Mouse (Mus musculus) stomach, embryonic 15.5 days (tissue): ENCODE measurements around the gene Spag9. TPM values are rescaled to one million over a fixed set of nuclear protein-coding genes. Genes with fewer than 3 reads are reported as not detected.
"Not testable (repeated sequence)": the region's sequence is repeated elsewhere in the genome, so short reads cannot be mapped to it uniquely, and the experiment has no call there.

Experiments used
- ATAC-seq: fragments of 200-750 bp; cut with Nextera tagmentation; 2 replicates; pipeline ENCODE4 v1.8.0; 2017; ENCODE audit warnings: low read depth, moderate number of reproducible peaks, moderate TSS enrichment; ENCODE audit not compliant: insufficient read depth, low FRiP score
- H3K27ac ChIP-seq: fragments of 300-500 bp; sonication (generic); 2 replicates; pipeline ENCODE4 v1.5.1; 2015; ENCODE audit warnings: mild to moderate bottlenecking, inconsistent platforms
- H3K27me3 ChIP-seq: fragments of 300-500 bp; sonication (generic); replicated peaks from 2 replicates; pipeline ENCODE4 v1.6.1; 2015; ENCODE audit warnings: inconsistent platforms
- H3K36me3 ChIP-seq: fragments of 300-500 bp; sonication (generic); 2 replicates; pipeline ENCODE4 v1.6.1; 2015; ENCODE audit warnings: inconsistent platforms
- H3K4me1 ChIP-seq: fragments of 300-500 bp; sonication (generic); 2 replicates; pipeline ENCODE4 v1.6.1; 2015; ENCODE audit warnings: inconsistent platforms
- H3K4me2 ChIP-seq: fragments of 300-500 bp; sonication (generic); 2 replicates; pipeline ENCODE4 v1.6.1; 2015; ENCODE audit warnings: mild to moderate bottlenecking, inconsistent platforms
- H3K4me3 ChIP-seq: fragments of 300-500 bp; sonication (generic); replicated peaks from 2 replicates; pipeline ENCODE4 v1.5.1; 2015; ENCODE audit warnings: inconsistent platforms
- H3K9ac ChIP-seq: fragments of 300-500 bp; sonication (generic); 2 replicates; pipeline ENCODE4 v1.6.1; 2015; ENCODE audit warnings: inconsistent platforms
- H3K9me3 ChIP-seq: fragments of 300-500 bp; sonication (generic); 2 replicates; pipeline ENCODE4 v1.6.1; 2016; ENCODE audit warnings: inconsistent platforms
- WGBS: fragments of 180-500 bp; shearing (Covaris S2); methylation state at CpG from one replicate; pipeline ENCODE4 v1.1.7; 2015; 5-methylcytosine and 5-hydroxymethylcytosine counted together
- polyA plus RNA-seq: library from polyadenylated mRNA; unstranded; fragments of >200 nt; fragmentation: Nextera tagmentation; extraction: Ambion mirVana; gene quantifications from 2 replicates; pipeline ENCODE4 v1.2.1, GENCODE M21; 2015

Spag9 gene
- polyA plus RNA-seq, 1 experiment from 2014 or later: 45.6 TPM

- H3K36me3 ChIP-seq: no peaks in the 10 kb centered on the region
- WGBS: 81% methylated on average over 4 of the region's 4 CpGs
- ATAC-seq: no peak
- no peak overlapping the region for H3K27ac ChIP-seq
- H3K4me2 ChIP-seq: no peak overlapping the region
- no peak overlapping the region for H3K9ac ChIP-seq
- H3K4me3 ChIP-seq: no peak overlapping the region
- no peaks in the 10 kb centered on the region for H3K27me3 ChIP-seq
- no peaks in the 10 kb centered on the region for H3K9me3 ChIP-seq
- no peaks in the 10 kb centered on the region for H3K4me1 ChIP-seq
Observed at GRCm38 (mm10) chr11:94032084-94032483, 36.2 kb downstream of the Spag9 start.

GRCm38 (mm10) chr11:94032971-94033370 is 37.1 kb downstream of the Spag9 start:
- H3K4me3 ChIP-seq: no peak overlapping the region
- no peaks in the 10 kb centered on the region for H3K36me3 ChIP-seq
- H3K4me2 ChIP-seq: no peak overlapping the region
- H3K9me3 ChIP-seq: no peaks in the 10 kb centered on the region
- no peak overlapping the region for H3K27ac ChIP-seq
- ATAC-seq: no peak
- 55% methylated on average over 2 of the region's 2 CpGs for WGBS
- H3K27me3 ChIP-seq: no peaks in the 10 kb centered on the region
- no peaks in the 10 kb centered on the region for H3K4me1 ChIP-seq
- no peak overlapping the region for H3K9ac ChIP-seq

GRCm38 (mm10) chr11:94035974-94036373 is 40.1 kb downstream of the Spag9 start:
- ATAC-seq: no peak
- Histone ChIP-seq H3K9me3 (no peaks in the 10 kb centered on the region), H3K27ac (no peak overlapping the region), H3K4me2 (no peak overlapping the region), H3K4me1 (no peaks in the 10 kb centered on the region), H3K4me3 (no peak overlapping the region), H3K36me3 (no peaks in the 10 kb centered on the region), H3K9ac (no peak overlapping the region), H3K27me3 (no peaks in the 10 kb centered on the region)
- 41% methylated on average over 2 of the region's 2 CpGs for WGBS

- Histone ChIP-seq H3K27ac (no peak overlapping the region), H3K9me3 (no peaks in the 10 kb centered on the region), H3K9ac (no peak overlapping the region), H3K4me2 (no peak overlapping the region), H3K4me3 (no peak overlapping the region), H3K27me3 (no peaks in the 10 kb centered on the region), H3K36me3 (no peaks in the 10 kb centered on the region), H3K4me1 (0 out of 2 replicates have a peak, but pooled peaks cover 4% of the 10 kb centered on the region)
- no peak for ATAC-seq
- 82% methylated on average over 1 of the region's 1 CpGs for WGBS
Observed at GRCm38 (mm10) chr11:94041475-94041874, 45.6 kb downstream of the Spag9 start.

GRCm38 (mm10) chr11:94042301-94042700 is 46.4 kb downstream of the Spag9 start:
- 86% methylated on average over 1 of the region's 1 CpGs for WGBS
- not testable (repeated sequence) for H3K9me3 ChIP-seq, H3K4me1 ChIP-seq, H3K27me3 ChIP-seq, H3K36me3 ChIP-seq, H3K27ac ChIP-seq, ATAC-seq, H3K9ac ChIP-seq, H3K4me3 ChIP-seq, H3K4me2 ChIP-seq

- 0 out of 2 replicates have a peak overlapping the region, but pooled peaks have one; percentile 6 for H3K9ac ChIP-seq
- ATAC-seq: peak; percentile 92
- no peaks in the 10 kb centered on the region for H3K9me3 ChIP-seq
- peak overlapping the region; percentile 59 for H3K4me2 ChIP-seq
- H3K27me3 ChIP-seq: no peaks in the 10 kb centered on the region
- peak overlapping the region; percentile 59; the same call in 1 of the 2 replicates for H3K27ac ChIP-seq
- H3K4me3 ChIP-seq: peak overlapping the region; percentile 43
- WGBS: 10% methylated on average over 22 of the region's 22 CpGs
- peaks cover 5% of the 10 kb centered on the region; the same call in 1 of the 2 replicates for H3K36me3 ChIP-seq
- 0 out of 2 replicates have a peak, but pooled peaks cover 4% of the 10 kb centered on the region for H3K4me1 ChIP-seq
Observed at GRCm38 (mm10) chr11:94043998-94044985, 48.4 kb downstream of the Spag9 start.

GRCm38 (mm10) chr11:94045016-94045415 is 49.1 kb downstream of the Spag9 start:
- no peaks in the 10 kb centered on the region for H3K27me3 ChIP-seq
- 23% methylated on average over 4 of the region's 4 CpGs for WGBS
- H3K9me3 ChIP-seq: no peaks in the 10 kb centered on the region
- H3K36me3 ChIP-seq: peaks cover 5% of the 10 kb centered on the region; the same call in 1 of the 2 replicates
- no peak overlapping the region for H3K9ac ChIP-seq
- 0 out of 2 replicates have a peak, but pooled peaks cover 4% of the 10 kb centered on the region for H3K4me1 ChIP-seq
- H3K27ac ChIP-seq: no peak overlapping the region
- ATAC-seq: no peak
- H3K4me2 ChIP-seq: no peak overlapping the region
- H3K4me3 ChIP-seq: no peak overlapping the region

- Histone ChIP-seq H3K4me1 (0 out of 2 replicates have a peak, but pooled peaks cover 4% of the 10 kb centered on the region), H3K27ac (no peak overlapping the region), H3K27me3 (no peaks in the 10 kb centered on the region), H3K9me3 (no peaks in the 10 kb centered on the region), H3K4me3 (no peak overlapping the region), H3K4me2 (no peak overlapping the region), H3K36me3 (peaks cover 5% of the 10 kb centered on the region; the same call in 1 of the 2 replicates), H3K9ac (no peak overlapping the region)
- 68% methylated on average over 2 of the region's 2 CpGs for WGBS
- no peak for ATAC-seq
Observed at GRCm38 (mm10) chr11:94047288-94047687, 51.4 kb downstream of the Spag9 start.

GRCm38 (mm10) chr11:94054176-94054575 is 58.3 kb downstream of the Spag9 start:
- Histone ChIP-seq H3K27ac (no peak overlapping the region), H3K4me3 (no peak overlapping the region), H3K9ac (no peak overlapping the region), H3K4me2 (no peak overlapping the region), H3K27me3 (no peaks in the 10 kb centered on the region), H3K9me3 (no peaks in the 10 kb centered on the region), H3K36me3 (no peaks in the 10 kb centered on the region), H3K4me1 (no peaks in the 10 kb centered on the region)
- ATAC-seq: no peak
- WGBS: 83% methylated on average over 3 of the region's 3 CpGs

GRCm38 (mm10) chr11:94054901-94055300 is 59.0 kb downstream of the Spag9 start:
- WGBS: 88% methylated on average over 3 of the region's 3 CpGs
- no peak for ATAC-seq
- no peaks in the 10 kb centered on the region for H3K4me1 ChIP-seq
- H3K9ac ChIP-seq: no peak overlapping the region
- H3K4me3 ChIP-seq: no peak overlapping the region
- no peaks in the 10 kb centered on the region for H3K9me3 ChIP-seq
- no peaks in the 10 kb centered on the region for H3K27me3 ChIP-seq
- H3K27ac ChIP-seq: no peak overlapping the region
- no peak overlapping the region for H3K4me2 ChIP-seq
- no peaks in the 10 kb centered on the region for H3K36me3 ChIP-seq

- Histone ChIP-seq H3K4me3 (no peak overlapping the region), H3K9ac (no peak overlapping the region), H3K9me3 (no peaks in the 10 kb centered on the region), H3K36me3 (no peaks in the 10 kb centered on the region), H3K4me2 (no peak overlapping the region), H3K27me3 (no peaks in the 10 kb centered on the region), H3K4me1 (no peaks in the 10 kb centered on the region), H3K27ac (no peak overlapping the region)
- no peak for ATAC-seq
- 95% methylated on average over 5 of the region's 5 CpGs for WGBS
Observed at GRCm38 (mm10) chr11:94063941-94064340, 68.0 kb downstream of the Spag9 start.

GRCm38 (mm10) chr11:94070455-94070854 is 74.6 kb downstream of the Spag9 start:
- H3K27me3 ChIP-seq: no peaks in the 10 kb centered on the region
- H3K9ac ChIP-seq: no peak overlapping the region
- no peak for ATAC-seq
- WGBS: 80% methylated on average over 2 of the region's 2 CpGs
- no peak overlapping the region for H3K27ac ChIP-seq
- no peaks in the 10 kb centered on the region for H3K4me1 ChIP-seq
- H3K4me2 ChIP-seq: no peak overlapping the region
- H3K9me3 ChIP-seq: no peaks in the 10 kb centered on the region
- H3K4me3 ChIP-seq: no peak overlapping the region
- H3K36me3 ChIP-seq: peaks cover 2% of the 10 kb centered on the region; the same call in 1 of the 2 replicates
